Mouse (Mus musculus) myocyte (in vitro differentiated cells): ENCODE data around the gene Fam117a.

Experiments
- CEBPB ChIP-seq: IDR thresholded peaks from 2 replicates; pipeline ENCODE4 v1.6.1; 2011; ENCODE audit warnings: mild to moderate bottlenecking, moderate library complexity; ENCODE audit not compliant: poor library complexity, insufficient read depth, severe bottlenecking
- E2F4 ChIP-seq: IDR thresholded peaks from one replicate; pipeline ENCODE4 v1.6.1; 2011; ENCODE audit warnings: mild to moderate bottlenecking, control low read depth, moderate library complexity; ENCODE audit not compliant: insufficient read depth
- MAX ChIP-seq: IDR thresholded peaks from one replicate; pipeline ENCODE4 v1.6.1; 2011; ENCODE audit warnings: low read depth, mild to moderate bottlenecking, control low read depth
- MYOD1 ChIP-seq, 3 experiments: IDR thresholded peaks; one replicate each; pipeline ENCODE4 v1.6.1; 2011; ENCODE audit warnings: control low read depth in 2 of 3, low read depth in 2 of 3, mild to moderate bottlenecking in 2 of 3, moderate library complexity in 1 of 3; ENCODE audit not compliant: insufficient read length in 2 of 3, control insufficient read depth in 1 of 3
- POLR2A ChIP-seq: IDR thresholded peaks from one replicate; pipeline ENCODE4 v1.6.1; 2011; ENCODE audit warnings: low read depth, mild to moderate bottlenecking, control low read depth, moderate library complexity; ENCODE audit not compliant: insufficient read length
- REST ChIP-seq: IDR thresholded peaks from one replicate; pipeline ENCODE4 v1.6.1; 2011; ENCODE audit warnings: mild to moderate bottlenecking, control low read depth, moderate library complexity; ENCODE audit not compliant: insufficient read depth, insufficient read length
- SRF ChIP-seq: IDR thresholded peaks from one replicate; pipeline ENCODE4 v1.6.1; 2011; ENCODE audit warnings: low read depth; ENCODE audit not compliant: control insufficient read depth, insufficient read length
- TCF12 ChIP-seq: IDR thresholded peaks from one replicate; pipeline ENCODE4 v1.6.1; 2011; ENCODE audit warnings: mild to moderate bottlenecking, control low read depth; ENCODE audit not compliant: poor library complexity, insufficient read depth, severe bottlenecking
- USF1 ChIP-seq: IDR thresholded peaks from one replicate; pipeline ENCODE4 v1.6.1; 2011; ENCODE audit warnings: low read depth, mild to moderate bottlenecking, control low read depth, moderate library complexity

DNA sequence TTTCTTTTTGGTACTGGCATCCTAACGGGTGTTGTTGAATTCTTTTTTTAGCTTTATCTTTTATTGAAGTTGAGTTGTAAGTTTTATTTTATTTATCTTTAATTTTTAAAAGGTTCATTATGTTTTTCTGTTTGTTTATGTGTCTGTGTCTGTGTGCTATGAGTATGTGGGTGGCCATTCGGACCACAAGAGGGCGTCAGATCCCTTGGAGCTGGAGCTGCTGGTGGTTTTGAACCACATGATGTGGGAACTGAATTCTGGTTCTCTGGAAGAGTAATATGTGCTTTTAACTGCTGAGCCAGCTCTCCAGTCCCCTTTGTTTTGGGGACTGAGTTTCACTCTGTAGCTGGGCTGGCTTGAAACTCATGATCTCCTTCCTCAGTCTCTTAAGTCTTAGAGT is 86.7 kb downstream of the Fam117a start:
- TF ChIP-seq USF1 (no peak), POLR2A (no peak), MYOD1 (IDR thresholded peaks at IDR 0.05; ENCODE audit: control insufficient read depth in 1 of 3, insufficient read length in 2 of 3, low read depth in 2 of 3) (no peak), SRF (no peak), CEBPB (no peak), REST (no peak), E2F4 (no peak), MAX (no peak), TCF12 (no peak)
